Mouse (Mus musculus): Measurements from ENCODE around the gene Rtel1. TPM values are rescaled to one million over a fixed set of nuclear protein-coding genes. Genes with fewer than 3 reads are reported as not detected.
A peak's percentile ranks its signal among the peaks of the same experiment; 100 is the strongest.

The Rtel1 gene
- polyA plus RNA-seq, 1 experiment: 45.8 TPM

GRCm38 (mm10) chr2:181313344-181314079 lies 6.0 kb upstream of the Rtel1 start:
- Histone ChIP-seq H3K36me3 (ENCODE audit: control insufficient read depth, insufficient read depth) (no peaks in the 10 kb centered on the region), H3K79me3 (ENCODE audit: low read depth) (no peaks in the 10 kb centered on the region), H3ac (ENCODE audit: control insufficient read depth, insufficient read length, low read depth) (no peak overlapping the region), H3K79me2 (ENCODE audit: control insufficient read depth, insufficient read depth) (no peaks in the 10 kb centered on the region), H3K4me3 (ENCODE audit: insufficient read depth, poor library complexity, severe bottlenecking) (no peak overlapping the region), H3K27me3 (ENCODE audit: control insufficient read depth, insufficient read depth, insufficient read length) (peaks cover 14% of the 10 kb centered on the region)
- TF ChIP-seq MAX (IDR thresholded peaks at IDR 0.05) (no peak), MYOD1 (IDR thresholded peaks at IDR 0.05; ENCODE audit: control insufficient read depth, insufficient read length, low read depth) (no peak), CEBPB (IDR thresholded peaks at IDR 0.05; ENCODE audit: low read depth) (no peak), CTCF (IDR thresholded peaks at IDR 0.05; ENCODE audit: control insufficient read depth, insufficient read depth, insufficient read length) (no peak), FOSL1 (IDR thresholded peaks at IDR 0.05; ENCODE audit: insufficient read depth, low read length, poor library complexity, severe bottlenecking) (no peak), MYOG (IDR thresholded peaks at IDR 0.05; ENCODE audit: control insufficient read depth, extremely low read depth, insufficient read length) (no peak), USF1 (IDR thresholded peaks at IDR 0.05; ENCODE audit: low read depth) (no peak)

- Histone ChIP-seq H3K4me3 (ENCODE audit: insufficient read depth, poor library complexity, severe bottlenecking) (no peak within 1 kb of the TSS), H3K27me3 (ENCODE audit: control insufficient read depth, insufficient read depth, insufficient read length) (peaks cover 14% of the 10 kb centered on the region)
Measured at GRCm38 (mm10) chr2:181314080-181314810, 5.3 kb upstream of the Rtel1 start, which contains the start of gene Stmn3. Stmn3 (minus strand) TSS chr2:181314500.

GRCm38 (mm10) chr2:181320103-181320499 lies 562 bp downstream of the Rtel1 start:
- Histone ChIP-seq H3K36me3 (ENCODE audit: control insufficient read depth, insufficient read depth) (peaks cover 41% of the 10 kb centered on the region), H3K4me3 (ENCODE audit: insufficient read depth, poor library complexity, severe bottlenecking) (peak overlapping the region; percentile 65), H3K79me3 (ENCODE audit: low read depth) (peaks cover 12% of the 10 kb centered on the region), H3K27me3 (ENCODE audit: control insufficient read depth, insufficient read depth, insufficient read length) (no peaks in the 10 kb centered on the region), H3ac (ENCODE audit: control insufficient read depth, insufficient read length, low read depth) (peak overlapping the region; percentile 78), H3K79me2 (ENCODE audit: control insufficient read depth, insufficient read depth) (peaks cover 29% of the 10 kb centered on the region)
- TF ChIP-seq USF1 (IDR thresholded peaks at IDR 0.05; ENCODE audit: low read depth) (no peak), MYOD1 (IDR thresholded peaks at IDR 0.05; ENCODE audit: control insufficient read depth, insufficient read length, low read depth) (no peak), CTCF (IDR thresholded peaks at IDR 0.05; ENCODE audit: control insufficient read depth, insufficient read depth, insufficient read length) (no peak), FOSL1 (IDR thresholded peaks at IDR 0.05; ENCODE audit: insufficient read depth, low read length, poor library complexity, severe bottlenecking) (no peak), MYOG (IDR thresholded peaks at IDR 0.05; ENCODE audit: control insufficient read depth, extremely low read depth, insufficient read length) (no peak), MAX (IDR thresholded peaks at IDR 0.05) (no peak), CEBPB (IDR thresholded peaks at IDR 0.05; ENCODE audit: low read depth) (no peak)

More at GRCm38 (mm10) chr2:181314080-181314810, 5.3 kb upstream of the Rtel1 start, which contains the start of gene Stmn3:
- no peaks in the 10 kb centered on the region for H3K36me3 ChIP-seq (ENCODE audit: control insufficient read depth, insufficient read depth)
- H3ac ChIP-seq (ENCODE audit: control insufficient read depth, insufficient read length, low read depth): no peak within 1 kb of the TSS
- no peaks in the 10 kb centered on the region for H3K79me2 ChIP-seq (ENCODE audit: control insufficient read depth, insufficient read depth)
- TF ChIP-seq MYOD1 (IDR thresholded peaks at IDR 0.05; ENCODE audit: control insufficient read depth, insufficient read length, low read depth) (no peak), FOSL1 (IDR thresholded peaks at IDR 0.05; ENCODE audit: insufficient read depth, low read length, poor library complexity, severe bottlenecking) (no peak)
- no peaks in the 10 kb centered on the region for H3K79me3 ChIP-seq (ENCODE audit: low read depth)

- no peak overlapping the region for H3K4me3 ChIP-seq (ENCODE audit: insufficient read depth, poor library complexity, severe bottlenecking)
- peaks cover 61% of the 10 kb centered on the region for H3K36me3 ChIP-seq (ENCODE audit: control insufficient read depth, insufficient read depth)
- peaks cover 12% of the 10 kb centered on the region for H3K79me3 ChIP-seq (ENCODE audit: low read depth)
- H3ac ChIP-seq (ENCODE audit: control insufficient read depth, insufficient read length, low read depth): no peak overlapping the region
- TF ChIP-seq MYOG (IDR thresholded peaks at IDR 0.05; ENCODE audit: control insufficient read depth, extremely low read depth, insufficient read length): no peak
- TF ChIP-seq FOSL1 (IDR thresholded peaks at IDR 0.05; ENCODE audit: insufficient read depth, low read length, poor library complexity, severe bottlenecking): no peak
- TF ChIP-seq MYOD1 (IDR thresholded peaks at IDR 0.05; ENCODE audit: control insufficient read depth, insufficient read length, low read depth): no peak
- TF ChIP-seq CTCF (IDR thresholded peaks at IDR 0.05; ENCODE audit: control insufficient read depth, insufficient read depth, insufficient read length): no peak
- no peaks in the 10 kb centered on the region for H3K27me3 ChIP-seq (ENCODE audit: control insufficient read depth, insufficient read depth, insufficient read length)
- peaks cover 29% of the 10 kb centered on the region for H3K79me2 ChIP-seq (ENCODE audit: control insufficient read depth, insufficient read depth)
Measured at GRCm38 (mm10) chr2:181322136-181322535, 2.6 kb downstream of the Rtel1 start.

- H3K79me3 ChIP-seq (ENCODE audit: low read depth): peaks cover 2% of the 10 kb centered on the region
- peaks cover 97% of the 10 kb centered on the region for H3K36me3 ChIP-seq (ENCODE audit: control insufficient read depth, insufficient read depth)
- no peak overlapping the region for H3K4me3 ChIP-seq (ENCODE audit: insufficient read depth, poor library complexity, severe bottlenecking)
- H3K27me3 ChIP-seq (ENCODE audit: control insufficient read depth, insufficient read depth, insufficient read length): no peaks in the 10 kb centered on the region
- no peak for TF ChIP-seq MAX (IDR thresholded peaks at IDR 0.05)
- TF ChIP-seq CEBPB (IDR thresholded peaks at IDR 0.05; ENCODE audit: low read depth): peak; percentile 73
- H3ac ChIP-seq (ENCODE audit: control insufficient read depth, insufficient read length, low read depth): no peak overlapping the region
- H3K79me2 ChIP-seq (ENCODE audit: control insufficient read depth, insufficient read depth): peaks cover 13% of the 10 kb centered on the region
Measured at GRCm38 (mm10) chr2:181326098-181326497, 6.6 kb downstream of the Rtel1 start.

- Histone ChIP-seq H3K79me3 (ENCODE audit: low read depth) (peaks cover 1% of the 10 kb centered on the region), H3ac (ENCODE audit: control insufficient read depth, insufficient read length, low read depth) (no peak overlapping the region), H3K27me3 (ENCODE audit: control insufficient read depth, insufficient read depth, insufficient read length) (no peaks in the 10 kb centered on the region), H3K36me3 (ENCODE audit: control insufficient read depth, insufficient read depth) (peaks cover 88% of the 10 kb centered on the region), H3K79me2 (ENCODE audit: control insufficient read depth, insufficient read depth) (no peaks in the 10 kb centered on the region), H3K4me3 (ENCODE audit: insufficient read depth, poor library complexity, severe bottlenecking) (no peak overlapping the region)
- TF ChIP-seq CTCF (IDR thresholded peaks at IDR 0.05; ENCODE audit: control insufficient read depth, insufficient read depth, insufficient read length) (no peak), MAX (IDR thresholded peaks at IDR 0.05) (no peak), MYOD1 (IDR thresholded peaks at IDR 0.05; ENCODE audit: control insufficient read depth, insufficient read length, low read depth) (no peak), USF1 (IDR thresholded peaks at IDR 0.05; ENCODE audit: low read depth) (no peak), MYOG (IDR thresholded peaks at IDR 0.05; ENCODE audit: control insufficient read depth, extremely low read depth, insufficient read length) (no peak), FOSL1 (IDR thresholded peaks at IDR 0.05; ENCODE audit: insufficient read depth, low read length, poor library complexity, severe bottlenecking) (no peak), CEBPB (IDR thresholded peaks at IDR 0.05; ENCODE audit: low read depth) (no peak)
Measured at GRCm38 (mm10) chr2:181332542-181332941, 13.0 kb downstream of the Rtel1 start.
